8 mouse cellular contexts compared by ENCODE assay signal in genomic region chr10:108161261-108162256, GRCm38 (mm10). TPM values are rescaled to one million over a fixed set of nuclear protein-coding genes. Genes with fewer than 3 reads are reported as not detected.
DNase-seq lines count a peak whose midpoint lies in the region; ATAC-seq lines count a peak whose summit lies in the region.

Ppp1r12a (plus strand) TSS chr10:108162193.

- under 1% methylated on average over 89 of the region's 89 CpGs for WGBS in hindbrain, embryonic 10.5 days

- H3K27me3 ChIP-seq in hindbrain, embryonic 10.5 days (ENCODE audit: insufficient read depth, poor library complexity, severe bottlenecking) = no peaks in the 10 kb centered on the region

- DNase-seq in MEL-GATA-1-ER (ENCODE audit: extremely low read depth, low read depth) = peak; percentile 60
- peak; percentile 94 for DNase-seq in cerebellum, adult 8-10 months
- peak; percentile 92 for DNase-seq in hindbrain, embryonic 10.5 days (ENCODE audit: low spot score)
- peak; percentile 94 to 96 for DNase-seq in layer of hippocampus, postnatal 10 days (ENCODE audit: low spot score in 2 of 2)
- DNase-seq in lung, postnatal 10 days = peak; percentile 96
- DNase-seq in ovary, postnatal 36 days (ENCODE audit: low spot score) = peak; percentile 98
- DNase-seq in thymus, postnatal 25 days = peak; percentile 94

- peaks cover 29% of the 10 kb centered on the region for H3K4me1 ChIP-seq in hindbrain, embryonic 10.5 days (replicated peaks)

- 0 out of 2 replicates have a peak, but pooled peaks cover 2% of the 10 kb centered on the region for H3K36me3 ChIP-seq in hindbrain, embryonic 10.5 days

- no peaks in the 10 kb centered on the region for H3K9me3 ChIP-seq in hindbrain, embryonic 10.5 days

- ATAC-seq in frontal cortex, adult (ENCODE audit: low TSS enrichment) = peak; percentile 84

- H3K4me3 ChIP-seq in hindbrain, embryonic 10.5 days = peak within 1 kb of the TSS; percentile 99

- peak within 1 kb of the TSS; percentile 100 for H3K27ac ChIP-seq in hindbrain, embryonic 10.5 days

RNA-seq across cellular contexts. Expression of gene Ppp1r12a, which starts in this region (rescaled TPM):
- polyA plus RNA-seq in hindbrain, embryonic 10.5 days (2016; fragmentation: Nextera tagmentation; extraction: Ambion mirVana) = 57.2 and 70.9 TPM in 2 replicates
- total RNA-seq in layer of hippocampus, postnatal 10 days (2021) = 100 to 1,000 TPM in 1 of 2 experiments, 10 to 100 TPM in 1; 98.5 to 102 TPM

Comparison
In these comparisons a context has a peak if more than half of its experiments do, and no peak if none do; other contexts are left out.
1. Peak in every context shown above with its lines: DNase-seq, ATAC-seq, H3K4me3 ChIP-seq and H3K27ac ChIP-seq.